Mouse (Mus musculus): Measurements from ENCODE around the gene Cers5. TPM values are rescaled to one million over a fixed set of nuclear protein-coding genes. Genes with fewer than 3 reads are reported as not detected.

Gene Cers5
- polyA plus RNA-seq, 1 experiment from 2014 or later: 73.3 TPM

- Histone ChIP-seq H3K27ac (ENCODE audit: low read length) (no peak overlapping the region), H3K4me3 (ENCODE audit: low read length) (no peak overlapping the region), H3K27me3 (ENCODE audit: control insufficient read depth, insufficient read depth, low read depth, low read length) (no peaks in the 10 kb centered on the region; the same call in 1 of the 2 replicates), H3K4me1 (replicated peaks; ENCODE audit: control insufficient read depth, insufficient read depth, low read length) (peaks cover 21% of the 10 kb centered on the region), H3K36me3 (ENCODE audit: control insufficient read depth, insufficient read depth, low read length) (peaks cover under 1% of the 10 kb centered on the region; the same call in 1 of the 2 replicates), H3K9ac (ENCODE audit: low read length) (no peak overlapping the region), H3K9me3 (ENCODE audit: control insufficient read depth, low read length) (no peaks in the 10 kb centered on the region), H3K4me2 (ENCODE audit: low read depth, low read length) (no peak overlapping the region)
- ATAC-seq (ENCODE audit: low read depth): no peak
- 28% methylated on average over 20 of the region's 20 CpGs for WGBS
Observed at GRCm38 (mm10) chr15:99698533-99699085, 74.1 kb downstream of the Cers5 start.

GRCm38 (mm10) chr15:99697309-99697708 lies 75.4 kb downstream of the Cers5 start:
- Histone ChIP-seq H3K4me1 (replicated peaks; ENCODE audit: control insufficient read depth, insufficient read depth, low read length) (peaks cover 10% of the 10 kb centered on the region), H3K27me3 (ENCODE audit: control insufficient read depth, insufficient read depth, low read depth, low read length) (no peaks in the 10 kb centered on the region; the same call in 1 of the 2 replicates), H3K9ac (ENCODE audit: low read length) (no peak overlapping the region), H3K4me3 (ENCODE audit: low read length) (no peak overlapping the region), H3K9me3 (ENCODE audit: control insufficient read depth, low read length) (no peaks in the 10 kb centered on the region), H3K4me2 (ENCODE audit: low read depth, low read length) (no peak overlapping the region), H3K27ac (ENCODE audit: low read length) (no peak overlapping the region), H3K36me3 (ENCODE audit: control insufficient read depth, insufficient read depth, low read length) (no peaks in the 10 kb centered on the region)
- no peak for ATAC-seq (ENCODE audit: low read depth)
- WGBS: 6% methylated on average over 2 of the region's 2 CpGs

GRCm38 (mm10) chr15:99691976-99692375 lies 80.7 kb downstream of the Cers5 start:
- WGBS: 35% methylated on average over 9 of the region's 9 CpGs
- H3K27me3 ChIP-seq (ENCODE audit: control insufficient read depth, insufficient read depth, low read depth, low read length): no peaks in the 10 kb centered on the region

GRCm38 (mm10) chr15:99690924-99691323 lies 81.8 kb downstream of the Cers5 start:
- no peak overlapping the region for H3K27ac ChIP-seq (ENCODE audit: low read length)
- H3K4me1 ChIP-seq (replicated peaks; ENCODE audit: control insufficient read depth, insufficient read depth, low read length): no peaks in the 10 kb centered on the region
- WGBS: 11% methylated on average over 4 of the region's 4 CpGs
- H3K4me3 ChIP-seq (ENCODE audit: low read length): no peak overlapping the region
- no peaks in the 10 kb centered on the region for H3K9me3 ChIP-seq (ENCODE audit: control insufficient read depth, low read length)
- no peak for ATAC-seq (ENCODE audit: low read depth)
- no peaks in the 10 kb centered on the region for H3K27me3 ChIP-seq (ENCODE audit: control insufficient read depth, insufficient read depth, low read depth, low read length)
- no peak overlapping the region for H3K9ac ChIP-seq (ENCODE audit: low read length)
- no peak overlapping the region for H3K4me2 ChIP-seq (ENCODE audit: low read depth, low read length)
- no peaks in the 10 kb centered on the region for H3K36me3 ChIP-seq (ENCODE audit: control insufficient read depth, insufficient read depth, low read length)

More at GRCm38 (mm10) chr15:99691976-99692375, 80.7 kb downstream of the Cers5 start:
- no peaks in the 10 kb centered on the region for H3K36me3 ChIP-seq (ENCODE audit: control insufficient read depth, insufficient read depth, low read length)
- H3K9ac ChIP-seq (ENCODE audit: low read length): no peak overlapping the region
- H3K27ac ChIP-seq (ENCODE audit: low read length): no peak overlapping the region
- ATAC-seq (ENCODE audit: low read depth): no peak
- H3K4me3 ChIP-seq (ENCODE audit: low read length): no peak overlapping the region
- H3K9me3 ChIP-seq (ENCODE audit: control insufficient read depth, low read length): no peaks in the 10 kb centered on the region
- H3K4me1 ChIP-seq (replicated peaks; ENCODE audit: control insufficient read depth, insufficient read depth, low read length): no peaks in the 10 kb centered on the region
- H3K4me2 ChIP-seq (ENCODE audit: low read depth, low read length): no peak overlapping the region

- 2% methylated on average over 4 of the region's 4 CpGs for WGBS
Observed at GRCm38 (mm10) chr15:99688712-99689111, 84.0 kb downstream of the Cers5 start.

More at GRCm38 (mm10) chr15:99688712-99689111, 84.0 kb downstream of the Cers5 start:
- Histone ChIP-seq H3K27ac (ENCODE audit: low read length) (no peak overlapping the region), H3K27me3 (ENCODE audit: control insufficient read depth, insufficient read depth, low read depth, low read length) (no peaks in the 10 kb centered on the region), H3K4me1 (replicated peaks; ENCODE audit: control insufficient read depth, insufficient read depth, low read length) (no peaks in the 10 kb centered on the region), H3K36me3 (ENCODE audit: control insufficient read depth, insufficient read depth, low read length) (no peaks in the 10 kb centered on the region), H3K4me2 (ENCODE audit: low read depth, low read length) (no peak overlapping the region), H3K9ac (ENCODE audit: low read length) (no peak overlapping the region), H3K9me3 (ENCODE audit: control insufficient read depth, low read length) (no peaks in the 10 kb centered on the region), H3K4me3 (ENCODE audit: low read length) (no peak overlapping the region)
- peak; percentile 57; the same call in 1 of the 2 replicates for ATAC-seq (ENCODE audit: low read depth)

Other genes starting within 250 kb of the Cers5 start
- 0.93 and 0.94 TPM in 2 replicates for gene Faim2, start 244.7 kb downstream of the Cers5 start, polyA plus RNA-seq (2015; fragmentation: Nextera tagmentation; extraction: Ambion mirVana)
- not detected in 2 replicates for gene Aqp2, start 193.8 kb downstream of the Cers5 start, polyA plus RNA-seq (2015; fragmentation: Nextera tagmentation; extraction: Ambion mirVana)
- gene Aqp5, start 182.1 kb downstream of the Cers5 start, polyA plus RNA-seq (2015; fragmentation: Nextera tagmentation; extraction: Ambion mirVana): 1.8 and 3.2 TPM in 2 replicates
- not detected in 2 replicates for gene Aqp6, start 171.5 kb downstream of the Cers5 start, polyA plus RNA-seq (2015; fragmentation: Nextera tagmentation; extraction: Ambion mirVana)
- gene Racgap1, start 121.2 kb downstream of the Cers5 start, polyA plus RNA-seq (2015; fragmentation: Nextera tagmentation; extraction: Ambion mirVana): 165 and 178 TPM in 2 replicates
- gene Asic1, start 102.5 kb downstream of the Cers5 start, polyA plus RNA-seq (2015; fragmentation: Nextera tagmentation; extraction: Ambion mirVana): 1.6 and 1.7 TPM in 2 replicates
- gene Smarcd1, start 70.8 kb downstream of the Cers5 start, polyA plus RNA-seq (2015; fragmentation: Nextera tagmentation; extraction: Ambion mirVana): 31.1 and 34.5 TPM in 2 replicates
- not detected in 2 replicates for gene Gm17349, start 67.4 kb downstream of the Cers5 start, polyA plus RNA-seq (2015; fragmentation: Nextera tagmentation; extraction: Ambion mirVana)
- 3.3 and 3.7 TPM in 2 replicates for gene Gpd1, start 55.4 kb downstream of the Cers5 start, polyA plus RNA-seq (2015; fragmentation: Nextera tagmentation; extraction: Ambion mirVana)
- gene Cox14, start 47.3 kb downstream of the Cers5 start, polyA plus RNA-seq (2015; fragmentation: Nextera tagmentation; extraction: Ambion mirVana): 148 and 164 TPM in 2 replicates
- 44.9 and 47.0 TPM in 2 replicates for gene Lima1, start 102.6 kb upstream of the Cers5 start, polyA plus RNA-seq (2015; fragmentation: Nextera tagmentation; extraction: Ambion mirVana)
- gene Fam186a, start 194.2 kb upstream of the Cers5 start, polyA plus RNA-seq (2015; fragmentation: Nextera tagmentation; extraction: Ambion mirVana): not detected in 2 replicates
- 30.8 and 34.6 TPM in 2 replicates for gene Larp4, start 197.2 kb upstream of the Cers5 start, polyA plus RNA-seq (2015; fragmentation: Nextera tagmentation; extraction: Ambion mirVana)